Mouse (Mus musculus) limb, embryonic 13.5 days (tissue): ENCODE data around the gene Dlgap1. TPM values are rescaled to one million over a fixed set of nuclear protein-coding genes. Genes with fewer than 3 reads are reported as not detected.

Experiments used
- ATAC-seq: fragments of 200-750 bp; cut with Nextera tagmentation; 2 replicates; pipeline ENCODE4 v1.8.0; 2017; ENCODE audit warnings: low read depth, moderate number of reproducible peaks, moderate TSS enrichment; ENCODE audit not compliant: low FRiP score
- H3K27ac ChIP-seq: fragments of 300-500 bp; sonication (generic); 2 replicates; pipeline ENCODE4 v1.5.1; 2015; ENCODE audit warnings: inconsistent platforms, mild to moderate bottlenecking, moderate library complexity
- H3K27me3 ChIP-seq: fragments of 300-500 bp; sonication (generic); 2 replicates; pipeline ENCODE4 v1.6.1; 2015; ENCODE audit warnings: mild to moderate bottlenecking, inconsistent platforms
- H3K36me3 ChIP-seq: fragments of 300-500 bp; sonication (generic); 2 replicates; pipeline ENCODE4 v1.6.1; 2015; ENCODE audit warnings: inconsistent platforms, mild to moderate bottlenecking, moderate library complexity
- H3K4me1 ChIP-seq: fragments of 300-500 bp; sonication (generic); 2 replicates; pipeline ENCODE4 v1.6.1; 2015; ENCODE audit warnings: inconsistent platforms
- H3K4me2 ChIP-seq: fragments of 300-500 bp; sonication (generic); replicated peaks from 2 replicates; pipeline ENCODE4 v1.6.1; 2015; ENCODE audit warnings: inconsistent platforms, mild to moderate bottlenecking, moderate library complexity
- H3K4me3 ChIP-seq: fragments of 300-500 bp; sonication (generic); 2 replicates; pipeline ENCODE4 v1.5.1; 2015; ENCODE audit warnings: moderate library complexity, mild to moderate bottlenecking, inconsistent platforms
- H3K9ac ChIP-seq: fragments of 300-500 bp; sonication (generic); 2 replicates; pipeline ENCODE4 v1.6.1; 2015; ENCODE audit warnings: mild to moderate bottlenecking, inconsistent platforms
- H3K9me3 ChIP-seq: fragments of 300-500 bp; sonication (generic); 2 replicates; pipeline ENCODE4 v1.6.1; 2016; ENCODE audit warnings: inconsistent platforms
- WGBS: fragments of 180-500 bp; shearing (Covaris S2); methylation state at CpG from one replicate; pipeline ENCODE4 v1.1.7; 2015; 5-methylcytosine and 5-hydroxymethylcytosine counted together
- polyA plus RNA-seq: library from polyadenylated mRNA; unstranded; fragments of >200 nt; fragmentation: Nextera tagmentation; extraction: Ambion mirVana; gene quantifications from 2 replicates; pipeline ENCODE4 v1.2.1, GENCODE M21; 2015

The Dlgap1 gene
- polyA plus RNA-seq, 1 experiment from 2014 or later: 9.2 TPM

DNA sequence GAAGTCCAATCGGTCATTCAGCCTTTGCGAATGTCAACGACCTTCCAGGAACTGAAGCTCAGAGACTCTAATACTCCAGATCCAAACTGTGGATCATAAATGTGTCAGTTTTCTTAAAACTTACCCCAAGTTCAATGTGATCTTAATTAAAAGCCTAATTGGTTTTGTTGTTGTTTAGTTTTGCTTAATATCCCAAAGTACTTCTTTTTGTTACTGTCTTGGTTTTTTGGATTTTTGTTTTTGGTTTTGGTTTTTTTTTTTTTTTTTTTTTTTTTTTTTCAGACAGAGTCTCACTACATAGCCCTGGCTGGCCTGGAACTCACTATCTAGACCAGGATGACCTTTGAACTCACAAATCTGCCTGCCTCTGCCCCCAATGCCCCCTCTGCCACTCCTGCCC is 765.9 kb downstream of the Dlgap1 start:
- WGBS: 67% methylated on average over 3 of the region's 3 CpGs
- no peak for ATAC-seq
- no peaks in the 10 kb centered on the region for H3K36me3 ChIP-seq

DNA sequence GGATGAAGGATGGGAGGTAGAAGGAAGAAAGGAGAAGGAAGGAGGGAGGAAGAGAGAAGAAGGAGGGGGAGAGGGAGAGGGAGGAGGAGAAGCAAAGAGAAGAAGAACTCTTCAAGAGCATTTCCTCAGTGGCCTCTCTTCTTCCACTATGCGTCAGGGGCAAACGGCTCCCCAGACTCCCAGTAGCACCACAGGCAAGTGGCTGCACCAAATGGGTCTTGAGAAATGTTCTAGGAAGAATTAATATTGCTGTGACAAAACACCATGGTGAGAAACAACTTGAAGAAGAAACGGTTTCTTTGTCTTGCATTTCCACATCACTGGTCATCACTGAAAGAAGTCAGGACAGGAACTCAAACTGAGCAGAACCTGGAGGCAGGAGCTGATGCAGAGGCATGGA is 766.5 kb downstream of the Dlgap1 start:
- Histone ChIP-seq H3K27me3 (no peaks in the 10 kb centered on the region), H3K4me2 (no peak overlapping the region), H3K36me3 (no peaks in the 10 kb centered on the region), H3K9me3 (no peaks in the 10 kb centered on the region), H3K4me1 (peaks cover 21% of the 10 kb centered on the region), H3K27ac (no peak overlapping the region), H3K9ac (no peak overlapping the region), H3K4me3 (no peak overlapping the region)
- WGBS: 81% methylated on average over 3 of the region's 3 CpGs
- no peak for ATAC-seq

More for the DNA sequence above, 765.9 kb downstream of the Dlgap1 start:
- Histone ChIP-seq H3K9ac (no peak overlapping the region), H3K4me2 (no peak overlapping the region), H3K4me1 (peaks cover 21% of the 10 kb centered on the region), H3K27me3 (no peaks in the 10 kb centered on the region), H3K4me3 (no peak overlapping the region), H3K9me3 (no peaks in the 10 kb centered on the region), H3K27ac (no peak overlapping the region)

DNA sequence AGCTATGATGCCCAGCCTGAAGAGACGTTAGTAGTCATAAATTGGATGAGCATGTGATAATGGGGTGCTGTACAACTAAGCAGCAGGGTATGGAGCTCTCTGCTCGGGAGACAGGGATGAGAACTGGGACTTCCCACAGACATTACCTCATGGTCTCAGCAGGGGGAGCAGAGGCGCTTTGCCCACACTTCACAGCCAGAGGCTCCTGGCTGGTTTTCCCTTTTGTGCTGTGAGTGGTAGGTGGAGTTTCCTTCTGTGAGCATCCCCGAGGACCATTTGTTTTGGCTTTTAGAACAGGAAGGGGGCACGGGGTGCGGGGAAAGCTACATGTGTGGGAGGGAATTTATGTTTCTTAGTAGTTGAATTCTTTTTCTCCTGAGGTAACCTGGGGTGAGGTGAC is 768.6 kb downstream of the Dlgap1 start:
- Histone ChIP-seq H3K4me2 (peak overlapping the region; percentile 66), H3K9me3 (no peaks in the 10 kb centered on the region), H3K36me3 (no peaks in the 10 kb centered on the region), H3K4me1 (peaks cover 21% of the 10 kb centered on the region), H3K9ac (no peak overlapping the region; the same call in 1 of the 2 replicates), H3K27me3 (no peaks in the 10 kb centered on the region), H3K4me3 (peak overlapping the region; percentile 32; the same call in 1 of the 2 replicates), H3K27ac (peak overlapping the region; percentile 67; the same call in 1 of the 2 replicates)
- ATAC-seq: peak; percentile 35
- under 1% methylated on average over 6 of the region's 6 CpGs for WGBS

DNA sequence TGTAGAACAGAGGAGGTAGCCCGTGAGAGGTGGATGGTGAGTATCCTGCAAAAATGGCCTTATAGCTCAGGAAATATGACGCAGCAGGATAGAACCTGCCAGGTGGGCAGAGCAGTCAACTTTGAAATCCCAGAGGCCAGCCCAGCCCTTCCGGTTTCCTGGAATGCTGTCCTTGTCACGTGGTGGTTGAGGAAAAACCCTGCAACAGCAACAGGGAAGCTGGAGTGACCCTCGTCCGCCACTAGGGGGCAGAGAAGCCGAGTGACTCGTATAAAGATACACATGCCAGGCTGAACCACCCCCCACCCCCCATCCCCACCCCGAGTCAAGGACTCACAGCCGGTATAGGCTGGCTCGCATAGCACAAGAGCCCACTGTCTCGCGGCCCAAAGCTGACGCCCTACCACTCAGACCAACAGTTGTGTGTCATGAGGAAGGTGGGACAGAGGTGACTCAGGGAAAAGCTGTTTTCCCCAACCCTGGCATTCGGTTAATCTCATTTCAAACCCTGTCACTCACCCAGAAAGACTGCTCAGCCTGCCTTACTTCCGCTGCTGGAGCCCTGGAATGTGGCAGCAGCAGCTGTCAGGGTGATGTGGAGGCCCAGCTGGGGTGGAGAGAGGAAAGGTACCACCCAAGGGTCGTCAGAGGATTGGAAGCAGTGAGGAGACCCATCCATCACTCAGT is 769.4 kb downstream of the Dlgap1 start:
- peak; percentile 91 for ATAC-seq
- H3K9ac ChIP-seq: peak overlapping the region; percentile 43
- no peaks in the 10 kb centered on the region for H3K9me3 ChIP-seq
- H3K4me1 ChIP-seq: peaks cover 21% of the 10 kb centered on the region
- H3K27ac ChIP-seq: peak overlapping the region; percentile 67
- H3K36me3 ChIP-seq: no peaks in the 10 kb centered on the region
- H3K27me3 ChIP-seq: no peaks in the 10 kb centered on the region
- H3K4me2 ChIP-seq: peak overlapping the region; percentile 66
- H3K4me3 ChIP-seq: peak overlapping the region; percentile 32
- 3% methylated on average over 17 of the region's 17 CpGs for WGBS

DNA sequence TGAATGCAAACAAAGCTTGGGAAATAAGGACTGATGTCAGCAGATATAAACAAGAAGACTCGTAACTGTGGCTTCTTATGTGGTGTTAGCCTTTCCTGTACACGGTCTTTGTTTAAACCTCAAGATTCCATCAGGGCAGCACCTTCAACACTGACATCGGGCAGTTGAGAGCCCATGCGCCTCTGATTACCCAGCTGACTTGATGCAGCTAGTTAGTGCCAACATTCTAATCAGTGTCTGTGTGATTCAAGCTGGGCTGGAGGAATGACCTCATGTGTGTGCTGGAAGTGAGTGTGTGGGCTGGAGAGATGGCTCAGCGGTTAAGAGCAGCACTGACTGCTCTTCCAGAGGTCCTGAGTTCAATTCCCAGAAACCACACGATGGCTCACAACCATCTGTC is 770.5 kb downstream of the Dlgap1 start:
- Histone ChIP-seq H3K27ac (0 out of 2 replicates have a peak overlapping the region, but pooled peaks have one; percentile 67), H3K9me3 (no peaks in the 10 kb centered on the region), H3K4me3 (no peak overlapping the region), H3K4me2 (no peak overlapping the region), H3K9ac (no peak overlapping the region), H3K27me3 (no peaks in the 10 kb centered on the region), H3K4me1 (peaks cover 21% of the 10 kb centered on the region), H3K36me3 (no peaks in the 10 kb centered on the region)
- 84% methylated on average over 6 of the region's 6 CpGs for WGBS
- no peak for ATAC-seq

DNA sequence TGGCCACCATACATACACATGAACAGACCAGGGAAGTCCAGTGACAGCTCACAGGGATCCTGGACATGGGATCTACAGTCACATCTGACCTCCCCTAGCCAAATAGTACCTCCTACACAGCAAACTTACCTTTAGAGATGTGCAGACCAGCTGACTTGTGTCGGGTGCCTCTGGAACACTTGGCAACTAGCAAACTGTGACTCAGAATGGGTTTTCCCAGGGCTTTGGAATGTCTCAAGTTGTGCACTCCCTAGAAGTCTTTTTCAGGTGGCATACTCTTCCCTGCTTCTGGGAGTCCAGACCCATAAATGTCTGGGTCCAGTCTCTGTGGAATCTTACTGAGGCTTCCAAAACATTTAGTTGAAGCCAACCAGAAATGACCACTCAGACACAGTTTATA is 772.8 kb downstream of the Dlgap1 start:
- no peak overlapping the region for H3K4me3 ChIP-seq
- H3K9ac ChIP-seq: no peak overlapping the region
- H3K36me3 ChIP-seq: no peaks in the 10 kb centered on the region
- H3K27ac ChIP-seq: no peak overlapping the region
- no peaks in the 10 kb centered on the region for H3K27me3 ChIP-seq
- no peak overlapping the region for H3K4me2 ChIP-seq
- ATAC-seq: no peak
- no peaks in the 10 kb centered on the region for H3K9me3 ChIP-seq
- 87% methylated on average over 1 of the region's 1 CpGs for WGBS
- peaks cover 26% of the 10 kb centered on the region for H3K4me1 ChIP-seq

DNA sequence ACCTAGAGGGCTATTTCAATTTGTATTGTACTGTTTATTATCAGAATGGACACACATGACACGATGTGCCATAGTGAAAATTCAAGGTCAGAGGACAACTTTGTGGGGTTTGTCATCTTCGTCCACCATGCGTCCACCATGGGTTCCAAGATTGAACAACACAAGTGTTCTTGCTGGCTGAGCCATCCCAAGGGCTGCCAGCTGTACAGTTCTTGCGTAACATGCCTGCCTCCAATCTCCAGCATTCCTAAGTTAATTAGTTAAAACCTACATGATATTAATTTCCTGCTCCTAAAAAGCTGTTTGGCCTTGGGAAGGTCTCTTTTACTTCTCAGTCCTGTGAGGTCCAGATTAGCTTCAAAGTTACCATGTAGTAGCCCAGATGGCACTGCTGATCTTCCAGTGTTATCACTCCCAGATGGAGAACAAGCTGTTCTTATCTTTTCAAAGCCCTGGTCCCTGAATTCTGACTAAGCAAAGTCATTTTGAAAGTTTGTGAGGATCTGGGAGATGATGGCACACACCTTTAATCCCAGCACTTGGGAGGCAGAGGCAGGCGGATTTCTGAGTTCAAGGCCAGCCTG is 775.8 kb downstream of the Dlgap1 start:
- no peak for ATAC-seq
- WGBS: 93% methylated on average over 5 of the region's 5 CpGs
- peaks cover 24% of the 10 kb centered on the region for H3K4me1 ChIP-seq
- H3K27ac ChIP-seq: no peak overlapping the region
- no peak overlapping the region for H3K9ac ChIP-seq
- no peaks in the 10 kb centered on the region for H3K36me3 ChIP-seq
- no peak overlapping the region for H3K4me3 ChIP-seq
- H3K27me3 ChIP-seq: no peaks in the 10 kb centered on the region
- H3K9me3 ChIP-seq: no peaks in the 10 kb centered on the region
- H3K4me2 ChIP-seq: no peak overlapping the region

DNA sequence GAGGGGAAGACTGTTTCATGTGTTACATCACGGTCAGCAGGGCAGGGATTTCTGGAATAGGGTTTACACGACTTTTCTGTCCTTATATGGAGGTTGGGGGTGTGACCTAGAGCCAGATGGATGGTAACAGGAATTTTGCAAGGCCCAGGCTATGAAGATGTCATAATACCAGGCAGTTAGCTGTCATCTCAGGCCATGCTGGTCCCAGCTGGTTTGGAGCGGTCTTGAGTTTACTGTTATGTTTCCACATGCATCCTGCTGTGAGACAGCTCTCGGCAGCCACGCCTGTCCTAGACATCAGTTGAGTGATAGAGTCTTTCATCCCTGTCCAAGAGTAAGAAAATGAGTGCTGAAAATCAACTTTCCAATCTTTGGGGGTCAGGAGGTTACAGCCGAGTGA is 776.5 kb downstream of the Dlgap1 start:
- H3K9me3 ChIP-seq: no peaks in the 10 kb centered on the region
- WGBS: 77% methylated on average over 6 of the region's 6 CpGs
- peaks cover 25% of the 10 kb centered on the region for H3K4me1 ChIP-seq
- no peak for ATAC-seq
- no peak overlapping the region for H3K9ac ChIP-seq
- no peak overlapping the region for H3K4me3 ChIP-seq
- H3K27ac ChIP-seq: no peak overlapping the region
- H3K4me2 ChIP-seq: no peak overlapping the region
- H3K27me3 ChIP-seq: no peaks in the 10 kb centered on the region
- no peaks in the 10 kb centered on the region for H3K36me3 ChIP-seq

DNA sequence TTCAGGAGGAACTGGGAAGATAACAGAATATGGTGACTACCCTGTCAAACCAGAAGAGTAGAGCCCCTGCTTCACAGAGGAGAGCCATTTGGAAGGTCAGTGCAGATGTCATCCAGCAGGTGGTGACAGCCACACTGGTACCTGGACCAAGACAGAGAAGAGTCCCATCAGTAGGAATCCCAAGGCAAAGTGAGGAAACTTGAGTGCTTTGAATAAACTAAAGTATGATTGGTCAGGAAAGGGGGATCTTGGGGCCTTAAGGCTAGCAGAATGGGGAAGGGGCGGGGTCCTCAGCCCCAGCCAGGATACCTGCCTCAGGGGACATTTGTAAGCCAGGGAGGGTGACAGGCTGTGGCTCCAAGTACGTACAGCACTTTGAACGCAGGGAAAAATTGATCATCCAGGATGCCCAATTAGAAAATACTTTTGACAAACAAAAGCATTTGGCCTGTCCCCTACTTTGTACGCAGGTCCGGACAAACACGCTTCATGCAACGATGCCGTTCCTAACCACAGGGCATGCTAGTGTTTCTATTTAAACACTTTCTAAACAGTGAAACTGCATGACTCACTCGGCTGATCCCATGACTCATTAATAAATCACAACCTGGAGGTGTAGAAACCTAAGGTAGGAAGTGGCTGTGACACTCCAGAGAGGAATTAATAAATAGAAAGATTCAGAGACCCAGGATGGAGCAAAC is 777.7 kb downstream of the Dlgap1 start:
- H3K9me3 ChIP-seq: no peaks in the 10 kb centered on the region
- H3K36me3 ChIP-seq: no peaks in the 10 kb centered on the region
- H3K4me1 ChIP-seq: peaks cover 36% of the 10 kb centered on the region
- H3K27ac ChIP-seq: no peak overlapping the region
- WGBS: 38% methylated on average over 9 of the region's 9 CpGs
- H3K9ac ChIP-seq: no peak overlapping the region
- no peak for ATAC-seq
- no peak overlapping the region for H3K4me3 ChIP-seq
- H3K27me3 ChIP-seq: no peaks in the 10 kb centered on the region
- no peak overlapping the region for H3K4me2 ChIP-seq

DNA sequence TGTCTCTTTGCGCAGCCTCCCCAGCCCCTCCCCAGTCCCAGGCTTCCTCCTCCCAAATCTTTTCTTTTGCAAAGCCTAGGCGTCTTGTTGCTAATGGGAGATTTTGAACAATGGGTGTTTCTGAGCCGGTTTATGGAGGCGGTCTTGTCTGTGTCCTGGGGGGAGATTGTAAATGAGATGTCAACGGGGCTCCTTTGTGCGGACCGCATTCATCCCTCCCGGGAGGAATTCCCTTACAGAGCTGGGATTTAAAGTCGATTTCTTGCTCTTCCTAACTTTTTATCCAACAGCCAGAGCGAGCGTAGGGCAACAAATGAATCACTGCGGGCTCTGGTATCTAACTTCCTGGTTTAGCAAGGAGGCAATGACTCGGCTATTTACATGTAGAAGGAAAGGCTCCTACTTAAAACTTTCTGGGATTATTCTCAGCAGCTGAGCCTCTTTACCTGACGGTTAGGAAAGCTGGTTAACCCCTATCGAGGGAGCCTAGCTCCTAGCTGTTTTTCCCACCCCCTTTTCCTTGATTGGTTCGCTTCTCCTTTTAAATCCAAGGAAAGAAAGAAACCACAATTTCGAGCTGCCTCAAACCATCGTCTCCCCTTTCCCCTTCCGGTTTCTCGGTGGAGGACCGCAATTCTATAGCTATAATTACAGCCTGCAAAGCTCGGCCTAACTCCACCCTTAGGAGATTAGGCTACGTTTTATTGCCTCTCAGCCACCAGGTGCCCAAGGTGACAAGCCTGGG is 779.0 kb downstream of the Dlgap1 start:
- peak; percentile 13 for ATAC-seq
- Histone ChIP-seq H3K4me3 (peak overlapping the region; percentile 37), H3K27me3 (no peaks in the 10 kb centered on the region), H3K36me3 (no peaks in the 10 kb centered on the region), H3K4me2 (peak overlapping the region; percentile 69), H3K9me3 (no peaks in the 10 kb centered on the region), H3K4me1 (peaks cover 38% of the 10 kb centered on the region), H3K27ac (peak overlapping the region; percentile 70), H3K9ac (peak overlapping the region; percentile 64)
- under 1% methylated on average over 23 of the region's 23 CpGs for WGBS

DNA sequence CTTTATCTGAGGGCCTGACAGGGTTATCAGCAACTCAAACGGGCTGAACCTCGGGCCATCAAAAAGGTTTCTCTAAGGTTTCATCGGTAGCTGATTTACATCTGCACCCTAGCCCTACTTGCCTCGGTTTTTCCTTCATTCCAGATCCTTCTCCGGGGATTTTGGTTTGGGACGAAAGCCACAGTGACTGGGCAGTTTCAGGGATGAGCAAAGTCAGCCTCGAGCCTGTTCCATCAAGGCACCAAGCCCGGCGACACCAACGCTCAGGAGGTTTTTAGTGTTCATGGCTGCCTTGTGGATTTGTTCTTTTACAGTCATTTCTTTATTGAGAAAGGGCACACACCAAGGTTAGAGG is 779.6 kb downstream of the Dlgap1 start:
- Histone ChIP-seq H3K27me3 (no peaks in the 10 kb centered on the region), H3K9me3 (no peaks in the 10 kb centered on the region), H3K27ac (peak overlapping the region; percentile 70; the same call in 1 of the 2 replicates), H3K4me3 (peak overlapping the region; percentile 37), H3K36me3 (no peaks in the 10 kb centered on the region), H3K9ac (peak overlapping the region; percentile 64; the same call in 1 of the 2 replicates), H3K4me1 (peaks cover 38% of the 10 kb centered on the region), H3K4me2 (peak overlapping the region; percentile 69)
- no peak for ATAC-seq
- 6% methylated on average over 10 of the region's 10 CpGs for WGBS
